Mouse (Mus musculus) limb, embryonic 11.5 days (tissue): ENCODE measurements at regions not wholly inside any gene's neighbourhood (a gene's known extent, or its start where the extent isn't known, plus 50 kb on each side); places are given as distances from the start of the nearest gene placed in this dataset.

Source experiments
- ATAC-seq: fragments of 200-750 bp; cut with Nextera tagmentation; 2 replicates; pipeline ENCODE4 v1.8.0; 2017; ENCODE audit warnings: low read depth; ENCODE audit not compliant: insufficient number of reproducible peaks, low FRiP score, low TSS enrichment
- DNase-seq: peaks from one replicate; pipeline ENCODE4 v3.0.0-alpha.2; 2015; ENCODE audit warnings: low spot score
- H3K27ac ChIP-seq: fragments of 300-500 bp; sonication (generic); replicated peaks from 2 replicates; pipeline ENCODE4 v1.5.1; 2014; ENCODE audit warnings: low read depth, mild to moderate bottlenecking, low read length
- H3K27me3 ChIP-seq: fragments of 300-500 bp; sonication (generic); 2 replicates; pipeline ENCODE4 v1.6.1; 2014; ENCODE audit warnings: mild to moderate bottlenecking, low read length, mixed read lengths; ENCODE audit not compliant: control insufficient read depth, insufficient read depth
- H3K36me3 ChIP-seq: fragments of 300-500 bp; sonication (generic); 2 replicates; pipeline ENCODE4 v1.6.1; 2014; ENCODE audit warnings: mild to moderate bottlenecking, low read length, moderate library complexity, mixed read lengths; ENCODE audit not compliant: control insufficient read depth, insufficient read depth
- H3K4me1 ChIP-seq: fragments of 300-500 bp; sonication (generic); 2 replicates; pipeline ENCODE4 v1.6.1; 2014; ENCODE audit warnings: low read length, mixed read lengths; ENCODE audit not compliant: control insufficient read depth, insufficient read depth
- H3K4me2 ChIP-seq: fragments of 300-500 bp; sonication (generic); 2 replicates; pipeline ENCODE4 v1.6.1; 2014; ENCODE audit warnings: low read depth, mild to moderate bottlenecking, moderate library complexity; ENCODE audit not compliant: severe bottlenecking
- H3K4me3 ChIP-seq: fragments of 300-500 bp; sonication (generic); 2 replicates; pipeline ENCODE4 v1.5.1; 2014; ENCODE audit warnings: low read depth, low read length
- H3K9ac ChIP-seq: fragments of 300-500 bp; sonication (generic); 2 replicates; pipeline ENCODE4 v1.6.1; 2014; ENCODE audit warnings: mild to moderate bottlenecking, low read length
- H3K9me3 ChIP-seq: fragments of 300-500 bp; sonication (generic); 2 replicates; pipeline ENCODE4 v1.6.1; 2016; ENCODE audit warnings: low read length; ENCODE audit not compliant: control insufficient read depth
- whole genome bisulfite sequencing: fragments of 180-500 bp; shearing (Covaris S2); extraction: QIAGEN DNeasy Blood & Tissue Kit; methylation state at CpG from one replicate; pipeline ENCODE4 v1.1.7; 2014; 5-methylcytosine and 5-hydroxymethylcytosine counted together

GRCm38 (mm10) chr5:58286680-58287223 lies 569.0 kb downstream of the Pcdh7 start:
- DNase-seq (no peak), ATAC-seq (peak; percentile 60; the same call in 1 of the 2 replicates)
- H3K27me3 ChIP-seq: no peaks in the 10 kb centered on the region
- H3K4me3 ChIP-seq: no peak overlapping the region
- no peaks in the 10 kb centered on the region for H3K9me3 ChIP-seq
- H3K4me2 ChIP-seq: no peak overlapping the region
- WGBS: 31% methylated on average over 2 of the region's 2 CpGs
- no peaks in the 10 kb centered on the region for H3K4me1 ChIP-seq
- H3K9ac ChIP-seq: no peak overlapping the region
- H3K36me3 ChIP-seq: no peaks in the 10 kb centered on the region
- H3K27ac ChIP-seq: no peak overlapping the region

- H3K27me3 ChIP-seq: no peaks in the 10 kb centered on the region
- ATAC-seq: no peak
- WGBS: 92% methylated on average over 2 of the region's 2 CpGs
Measured at GRCm38 (mm10) chr5:58291261-58291660, 573.5 kb downstream of the Pcdh7 start.

DNA sequence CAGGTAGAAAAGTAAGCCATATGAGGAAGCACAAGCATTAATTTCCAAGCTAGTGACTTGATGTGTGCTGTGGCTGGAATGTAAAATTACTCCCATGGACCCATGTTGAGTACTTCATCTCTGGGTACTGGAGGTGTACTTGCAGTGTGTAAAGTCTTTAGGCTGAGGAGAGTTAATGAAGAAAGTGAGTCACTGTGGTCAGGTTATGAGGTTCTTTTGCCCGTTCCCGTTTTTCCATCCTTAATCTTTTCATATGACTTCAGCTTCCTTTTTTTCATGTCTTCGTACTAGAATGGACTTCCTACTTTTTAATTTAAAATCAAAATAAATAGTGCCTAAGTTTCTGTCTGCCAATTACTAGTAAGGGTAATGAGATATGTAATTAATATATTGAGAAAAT lies 577.1 kb downstream of the Pcdh7 start:
- DNase-seq (no peak), ATAC-seq (no peak)
- Histone ChIP-seq H3K27ac (no peak overlapping the region), H3K9ac (no peak overlapping the region), H3K27me3 (no peaks in the 10 kb centered on the region), H3K36me3 (no peaks in the 10 kb centered on the region), H3K4me1 (no peaks in the 10 kb centered on the region), H3K4me2 (no peak overlapping the region), H3K9me3 (no peaks in the 10 kb centered on the region), H3K4me3 (no peak overlapping the region)
- 89% methylated on average over 3 of the region's 3 CpGs for WGBS

More at GRCm38 (mm10) chr5:58291261-58291660, 573.5 kb downstream of the Pcdh7 start:
- Histone ChIP-seq H3K4me2 (no peak overlapping the region), H3K9me3 (no peaks in the 10 kb centered on the region), H3K9ac (no peak overlapping the region), H3K4me1 (no peaks in the 10 kb centered on the region), H3K4me3 (no peak overlapping the region), H3K36me3 (no peaks in the 10 kb centered on the region), H3K27ac (no peak overlapping the region)
- DNase-seq: no peak

DNA sequence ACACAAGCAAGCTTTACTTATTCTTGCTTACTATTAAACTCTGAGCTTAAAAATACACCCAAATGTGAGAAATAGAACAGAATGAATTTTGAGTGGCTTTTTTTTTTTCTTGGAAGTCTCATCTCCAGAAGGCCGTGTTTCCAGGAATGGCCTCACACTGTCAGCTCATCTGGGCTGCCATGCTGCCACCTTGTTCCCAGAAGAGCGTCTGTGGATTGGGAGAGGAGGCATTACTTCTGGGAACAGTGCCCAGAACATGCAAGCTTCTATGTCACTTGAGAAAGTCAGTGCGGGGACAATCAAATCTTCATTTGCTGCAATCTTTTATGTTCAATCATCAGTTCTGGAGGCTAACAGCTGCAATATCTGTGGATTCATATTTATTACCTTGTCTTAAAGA lies 613.6 kb downstream of the Pcdh7 start:
- no peaks in the 10 kb centered on the region for H3K9me3 ChIP-seq
- DNase-seq (no peak), ATAC-seq (no peak)
- no peaks in the 10 kb centered on the region for H3K4me1 ChIP-seq
- H3K27ac ChIP-seq: no peak overlapping the region
- no peak overlapping the region for H3K4me3 ChIP-seq
- no peaks in the 10 kb centered on the region for H3K36me3 ChIP-seq
- 81% methylated on average over 3 of the region's 3 CpGs for WGBS
- no peak overlapping the region for H3K4me2 ChIP-seq
- no peaks in the 10 kb centered on the region for H3K27me3 ChIP-seq
- no peak overlapping the region for H3K9ac ChIP-seq
